Mouse (Mus musculus) intestine, postnatal 0 days (tissue): Measurements from ENCODE around the gene Cops3. TPM values are rescaled to one million over a fixed set of nuclear protein-coding genes. Genes with fewer than 3 reads are reported as not detected.

Experiments used
- ATAC-seq: fragments of 200-750 bp; cut with Nextera tagmentation; 2 replicates; pipeline ENCODE4 v1.8.0; 2017; ENCODE audit warnings: mild to moderate bottlenecking, moderate TSS enrichment, moderate library complexity
- H3K27ac ChIP-seq: fragments of 300-500 bp; sonication (generic); 2 replicates; pipeline ENCODE4 v1.5.1; 2014; ENCODE audit warnings: mild to moderate bottlenecking, low read depth, low read length, moderate library complexity
- H3K27me3 ChIP-seq: fragments of 300-500 bp; sonication (generic); replicated peaks from 2 replicates; pipeline ENCODE4 v1.6.1; 2014; ENCODE audit warnings: low read length, mixed read lengths; ENCODE audit not compliant: control insufficient read depth, insufficient read depth
- H3K36me3 ChIP-seq: fragments of 300-500 bp; sonication (generic); 2 replicates; pipeline ENCODE4 v1.6.1; 2014; ENCODE audit warnings: mild to moderate bottlenecking, moderate library complexity; ENCODE audit not compliant: control insufficient read depth, insufficient read depth
- H3K4me1 ChIP-seq: fragments of 300-500 bp; sonication (generic); replicated peaks from 2 replicates; pipeline ENCODE4 v1.6.1; 2014; ENCODE audit warnings: antibody characterized with exemption, low read length, mixed read lengths; ENCODE audit not compliant: control insufficient read depth, insufficient read depth
- H3K4me2 ChIP-seq: fragments of 300-500 bp; sonication (generic); replicated peaks from 2 replicates; pipeline ENCODE4 v1.6.1; 2014; ENCODE audit warnings: low read depth, mild to moderate bottlenecking, moderate library complexity
- H3K4me3 ChIP-seq: fragments of 300-500 bp; sonication (generic); 2 replicates; pipeline ENCODE4 v1.5.1; 2014; ENCODE audit warnings: low read depth, low read length
- H3K9ac ChIP-seq: fragments of 300-500 bp; sonication (generic); 2 replicates; pipeline ENCODE4 v1.6.1; 2014; ENCODE audit warnings: mild to moderate bottlenecking, low read depth, low read length
- H3K9me3 ChIP-seq: fragments of 300-500 bp; sonication (generic); 2 replicates; pipeline ENCODE4 v1.6.1; 2016; ENCODE audit warnings: mixed run types; ENCODE audit not compliant: control insufficient read depth
- CTCF ChIP-seq: sonication (generic); IDR thresholded peaks from 2 replicates; pipeline ENCODE4 v1.5.1; 2016; ENCODE audit warnings: low read depth, mild to moderate bottlenecking, control low read depth, antibody characterized with exemption, moderate library complexity
- WGBS: fragments of 180-500 bp; shearing (Covaris S2); extraction: QIAGEN DNeasy Blood & Tissue Kit; methylation state at CpG from one replicate; pipeline ENCODE4 v1.1.7; 2014; 5-methylcytosine and 5-hydroxymethylcytosine counted together
- polyA plus RNA-seq: library from polyadenylated mRNA; unstranded; fragments of >200 nt; fragmentation: Nextera tagmentation; extraction: Ambion mirVana; gene quantifications from 2 replicates; pipeline ENCODE4 v1.2.1, GENCODE M21; 2015

Cops3 gene
- polyA plus RNA-seq, 1 experiment from 2014 or later, result 85.6 TPM

DNA sequence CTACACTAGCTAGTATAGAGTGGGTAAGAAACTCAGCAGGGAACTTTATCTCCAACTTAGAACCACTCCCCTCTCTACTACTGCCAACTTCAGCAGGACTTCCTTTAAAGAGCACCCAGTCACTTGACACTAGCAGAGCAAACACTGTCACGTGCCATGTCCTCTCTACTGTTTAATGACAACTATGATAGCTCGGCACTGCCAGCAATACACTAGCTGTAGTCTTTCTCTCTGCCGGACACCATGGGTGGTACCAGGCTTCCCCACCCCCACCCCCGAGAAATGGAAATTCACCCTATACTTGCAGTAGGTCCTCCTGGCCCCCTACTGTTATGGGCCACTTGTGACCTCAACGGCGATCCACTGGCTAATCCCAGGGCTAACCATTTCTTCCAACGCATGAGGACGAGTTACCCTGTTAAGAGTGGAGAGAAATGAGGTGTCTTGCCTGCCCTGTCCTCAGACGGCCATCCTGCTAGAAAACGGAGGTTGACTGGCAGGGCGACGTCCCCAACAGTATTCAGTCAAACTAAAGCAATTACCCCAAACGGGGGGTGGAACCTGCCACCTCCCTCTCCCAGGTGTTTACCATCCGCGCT is 30.5 kb downstream of the Cops3 start:
- Histone ChIP-seq H3K27me3 (no peaks in the 10 kb centered on the region), H3K9ac (peak overlapping the region; percentile 94), H3K36me3 (peaks cover 37% of the 10 kb centered on the region), H3K4me3 (peak overlapping the region; percentile 76), H3K4me1 (0 out of 2 replicates have a peak, but pooled peaks cover 6% of the 10 kb centered on the region), H3K4me2 (peak overlapping the region; percentile 80), H3K9me3 (no peaks in the 10 kb centered on the region), H3K27ac (peak overlapping the region; percentile 93)
- peak; percentile 60 for ATAC-seq
- under 1% methylated on average over 15 of the region's 15 CpGs for WGBS
- TF ChIP-seq CTCF, result no peak

DNA sequence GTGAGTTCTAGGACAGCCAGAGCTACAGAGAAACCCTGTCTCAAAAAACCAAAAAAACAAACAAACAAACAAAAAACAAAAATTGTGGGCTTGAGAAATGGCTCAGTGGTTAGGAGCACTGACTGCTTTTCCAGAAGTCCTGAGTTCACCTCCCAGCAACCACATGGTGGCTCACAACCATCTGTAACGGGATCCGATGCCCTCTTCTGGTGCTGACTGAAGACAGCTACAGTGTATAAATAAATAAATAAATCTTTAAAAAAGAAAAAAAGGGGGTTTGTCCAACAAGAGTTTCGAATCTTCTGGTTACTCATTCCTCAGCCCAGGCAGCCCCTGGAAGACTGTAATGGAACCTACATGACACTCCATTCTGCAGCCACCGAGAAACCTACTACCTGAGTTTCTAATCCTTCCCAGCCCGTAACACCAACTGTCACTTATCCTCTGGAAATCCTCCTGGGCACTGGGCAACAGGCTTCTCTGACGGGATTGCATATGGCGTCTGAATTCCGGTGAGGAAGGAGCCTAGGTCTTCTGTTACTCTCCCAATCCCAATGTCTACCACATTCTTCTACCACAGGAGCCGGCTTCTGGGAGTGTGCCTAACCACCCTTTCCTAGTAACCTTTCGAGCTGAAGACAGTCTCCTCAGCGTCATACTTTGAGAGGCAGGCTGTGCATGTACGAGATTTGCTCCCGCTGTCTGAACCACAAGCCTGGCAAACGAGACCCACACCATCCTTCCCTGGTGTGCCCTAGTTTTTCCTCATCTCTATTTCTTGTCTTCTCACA is 31.3 kb downstream of the Cops3 start:
- Histone ChIP-seq H3K4me2 (peak overlapping the region; percentile 80), H3K27ac (peak overlapping the region; percentile 93; the same call in 1 of the 2 replicates), H3K9ac (peak overlapping the region; percentile 94), H3K4me1 (0 out of 2 replicates have a peak, but pooled peaks cover 6% of the 10 kb centered on the region), H3K36me3 (peaks cover 45% of the 10 kb centered on the region), H3K27me3 (no peaks in the 10 kb centered on the region), H3K9me3 (no peaks in the 10 kb centered on the region), H3K4me3 (peak overlapping the region; percentile 76)
- peak; percentile 29 for TF ChIP-seq CTCF
- 62% methylated on average over 14 of the region's 14 CpGs for WGBS
- ATAC-seq, result no peak

DNA sequence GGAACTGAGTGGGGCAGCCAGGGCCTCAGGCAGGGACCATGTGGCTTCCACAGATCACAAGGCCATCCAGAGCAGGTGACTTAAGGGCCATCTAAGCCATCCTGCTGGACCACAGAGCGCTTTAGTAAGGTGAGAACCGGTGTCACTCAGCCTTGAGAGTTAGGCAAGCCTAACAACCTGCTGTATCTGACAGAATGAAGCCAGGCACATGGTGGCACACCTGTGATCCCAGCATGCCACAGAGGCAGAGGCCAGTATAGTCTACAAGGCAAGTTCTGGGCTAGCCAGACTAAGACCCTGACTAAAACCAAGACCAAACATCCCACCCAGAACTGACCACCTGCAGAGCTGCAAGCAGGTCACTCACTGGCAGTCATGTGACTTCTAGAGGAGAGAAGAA is 34.0 kb downstream of the Cops3 start:
- H3K9me3 ChIP-seq, result no peaks in the 10 kb centered on the region
- no peak overlapping the region for H3K27ac ChIP-seq
- WGBS, result 81% methylated on average over 2 of the region's 2 CpGs
- 0 out of 2 replicates have a peak, but pooled peaks cover 6% of the 10 kb centered on the region for H3K4me1 ChIP-seq
- no peaks in the 10 kb centered on the region for H3K27me3 ChIP-seq
- H3K4me2 ChIP-seq, result no peak overlapping the region
- no peak overlapping the region for H3K4me3 ChIP-seq
- H3K9ac ChIP-seq, result no peak overlapping the region
- H3K36me3 ChIP-seq, result peaks cover 71% of the 10 kb centered on the region
- TF ChIP-seq CTCF, result no peak
- no peak for ATAC-seq

DNA sequence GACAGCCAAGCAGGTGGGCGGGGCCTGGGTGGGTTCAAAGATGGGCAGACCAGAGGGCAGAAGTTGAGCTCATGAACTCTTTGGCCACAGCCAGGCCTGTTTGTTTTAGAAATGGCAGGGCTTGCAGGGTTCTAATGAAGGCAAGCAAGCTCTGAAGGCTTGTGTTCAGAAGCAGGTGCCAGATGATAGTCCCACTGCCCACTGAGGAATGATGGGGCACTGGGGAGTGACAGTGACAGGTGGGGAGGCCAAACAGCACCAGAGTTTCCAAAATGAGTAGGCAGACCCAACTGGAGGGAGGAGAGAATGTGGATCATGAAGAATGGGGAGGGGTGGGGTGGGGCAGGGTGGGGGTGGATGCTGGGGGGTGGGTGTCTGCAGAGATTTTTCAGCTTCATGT is 34.4 kb downstream of the Cops3 start:
- TF ChIP-seq CTCF, result no peak
- H3K9ac ChIP-seq, result no peak overlapping the region
- WGBS, result 89% methylated on average over 1 of the region's 1 CpGs
- no peaks in the 10 kb centered on the region for H3K27me3 ChIP-seq
- H3K27ac ChIP-seq, result no peak overlapping the region
- no peak overlapping the region for H3K4me2 ChIP-seq
- H3K4me1 ChIP-seq, result 0 out of 2 replicates have a peak, but pooled peaks cover 6% of the 10 kb centered on the region
- no peaks in the 10 kb centered on the region for H3K9me3 ChIP-seq
- H3K36me3 ChIP-seq, result peaks cover 75% of the 10 kb centered on the region
- H3K4me3 ChIP-seq, result no peak overlapping the region
- ATAC-seq, result no peak

DNA sequence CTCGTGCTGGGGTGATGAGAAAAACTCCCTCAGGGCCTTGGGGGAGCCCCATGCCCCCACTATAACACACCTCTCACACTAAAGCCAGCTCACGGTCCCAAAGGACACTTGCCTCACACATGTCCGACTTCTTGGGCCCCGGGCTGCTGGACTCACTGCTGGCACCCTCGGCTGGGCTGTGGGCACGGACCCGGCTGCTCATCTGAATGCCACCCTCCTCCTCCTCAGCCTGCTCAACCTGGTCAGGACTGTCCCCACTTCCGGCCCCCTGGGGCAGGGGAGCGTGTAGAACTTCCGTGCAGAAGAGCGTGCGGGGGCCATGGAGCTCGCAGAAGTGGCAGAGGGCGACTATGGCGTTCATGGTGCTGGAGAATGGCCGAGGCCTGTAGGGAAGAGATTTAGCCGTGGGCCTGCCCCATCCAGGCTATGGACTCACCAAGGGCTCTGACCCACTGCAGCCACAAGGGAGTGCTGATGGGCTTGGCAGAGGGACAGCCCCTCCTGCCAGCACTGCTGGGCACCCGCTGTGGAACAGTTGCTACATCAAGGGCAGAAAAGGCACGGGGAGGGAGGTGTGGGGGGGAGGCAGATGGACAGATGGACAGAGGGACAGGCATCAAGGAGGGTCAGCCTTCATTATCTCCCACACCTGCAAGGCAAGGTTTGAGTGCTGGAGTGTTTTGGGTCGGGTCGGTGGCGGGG is 35.1 kb downstream of the Cops3 start:
- H3K4me2 ChIP-seq, result no peak overlapping the region
- H3K9me3 ChIP-seq, result no peaks in the 10 kb centered on the region
- no peaks in the 10 kb centered on the region for H3K27me3 ChIP-seq
- 0 out of 2 replicates have a peak, but pooled peaks have one; percentile 26 for TF ChIP-seq CTCF
- H3K9ac ChIP-seq, result no peak overlapping the region
- no peak overlapping the region for H3K27ac ChIP-seq
- 0 out of 2 replicates have a peak, but pooled peaks cover 6% of the 10 kb centered on the region for H3K4me1 ChIP-seq
- ATAC-seq, result no peak
- H3K36me3 ChIP-seq, result peaks cover 82% of the 10 kb centered on the region
- WGBS, result 93% methylated on average over 22 of the region's 22 CpGs
- H3K4me3 ChIP-seq, result no peak overlapping the region

DNA sequence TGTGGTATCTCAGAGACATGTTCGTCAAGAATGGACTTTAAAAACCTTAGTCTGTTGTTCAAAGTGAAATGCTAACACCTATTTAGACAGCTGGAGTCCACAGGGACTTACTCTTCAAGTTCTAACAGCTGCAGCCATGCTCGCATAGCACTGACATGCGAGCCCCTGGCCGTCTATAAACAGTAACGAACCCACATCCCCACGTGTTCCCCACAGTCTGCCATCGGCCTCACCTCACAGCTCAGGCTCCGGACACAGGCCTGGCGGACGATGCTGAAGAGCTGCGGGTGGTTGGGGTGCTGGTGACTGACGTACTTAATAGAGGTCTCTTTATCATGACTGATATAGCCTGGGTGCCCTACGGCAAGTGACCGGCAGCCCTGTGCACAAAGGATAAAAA is 36.1 kb downstream of the Cops3 start:
- 89% methylated on average over 14 of the region's 14 CpGs for WGBS
- Histone ChIP-seq H3K27ac (no peak overlapping the region), H3K9ac (no peak overlapping the region), H3K27me3 (no peaks in the 10 kb centered on the region), H3K9me3 (no peaks in the 10 kb centered on the region), H3K4me1 (0 out of 2 replicates have a peak, but pooled peaks cover 2% of the 10 kb centered on the region), H3K36me3 (peaks cover 93% of the 10 kb centered on the region), H3K4me3 (no peak overlapping the region), H3K4me2 (no peak overlapping the region)
- TF ChIP-seq CTCF, result no peak
- ATAC-seq, result no peak
